Mouse (Mus musculus) embryo, embryonic 11.5 days (tissue): Measurements from ENCODE around the gene 1700029F12Rik.
"Not testable (repeated sequence)": the region's sequence is repeated elsewhere in the genome, so short reads cannot be mapped to it uniquely, and the experiment has no call there.

Experiments
- DNase-seq: peaks from one replicate; pipeline ENCODE4 v3.0.0-alpha.2; 2012; ENCODE audit warnings: low read depth, low spot score

The 1700029F12Rik gene

DNA sequence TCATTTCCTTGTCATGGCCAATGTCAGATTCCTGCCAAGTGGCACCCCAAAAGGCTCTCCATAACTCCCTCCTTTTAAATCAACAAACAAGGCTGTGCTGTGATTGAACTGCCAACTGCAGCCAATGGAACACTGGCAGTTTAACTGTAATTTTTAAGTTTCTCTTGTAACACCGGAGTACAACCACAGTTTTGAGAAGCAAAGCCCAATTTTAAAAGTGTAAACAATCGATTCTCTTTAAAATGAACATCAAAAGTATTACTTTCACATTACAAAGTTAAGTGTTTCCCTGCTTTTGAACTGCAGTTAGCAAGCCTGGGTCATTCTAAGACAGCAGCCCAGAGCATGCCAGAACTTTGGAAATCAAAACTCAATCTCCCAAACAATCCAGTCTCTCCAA is at the start of gene 1700029F12Rik:
Gene 1700029F12Rik (minus strand): TSS at position 101 of the 400 bp plus-strand sequence.
- no peak for DNase-seq

DNA sequence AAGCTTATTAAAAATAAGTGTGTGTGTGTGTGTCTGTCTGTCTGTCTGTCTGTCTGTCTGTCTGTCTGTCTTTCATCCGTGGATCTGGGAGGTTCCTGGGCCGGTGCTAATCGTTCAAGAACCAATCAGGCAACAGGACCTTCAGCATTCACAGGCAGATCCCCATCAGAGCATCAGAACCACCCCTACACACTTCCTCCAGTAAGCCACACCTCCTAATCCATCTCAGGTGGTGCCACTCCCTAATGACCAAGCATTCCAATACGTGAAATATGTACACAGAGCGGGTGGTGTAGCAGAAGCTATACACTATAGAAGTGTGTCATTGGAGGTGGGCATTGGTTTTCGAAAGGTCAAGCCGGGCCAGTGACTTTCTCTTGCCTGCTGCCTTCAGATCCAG is 48.3 kb upstream of the 1700029F12Rik start:
- no peak for DNase-seq

DNA sequence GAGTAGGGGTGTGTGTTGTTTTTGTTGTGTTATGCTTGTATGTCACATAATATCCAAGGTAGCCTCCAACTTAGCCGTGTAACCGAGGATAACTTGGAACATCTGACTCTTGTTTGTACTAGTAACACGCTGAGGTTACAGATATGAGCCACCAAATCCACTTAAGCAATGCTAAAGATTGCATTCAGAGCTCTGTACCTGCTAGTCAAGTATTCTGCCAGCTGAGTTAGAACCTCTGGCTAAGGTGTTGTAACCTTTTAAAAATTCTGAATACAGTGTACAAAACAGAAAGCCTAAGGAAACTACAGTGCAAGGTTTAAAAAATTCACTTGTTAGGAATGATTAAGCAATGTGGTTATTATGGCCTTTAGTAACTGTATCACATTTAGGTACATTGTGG is 46.5 kb upstream of the 1700029F12Rik start:
- no peak for DNase-seq

DNA sequence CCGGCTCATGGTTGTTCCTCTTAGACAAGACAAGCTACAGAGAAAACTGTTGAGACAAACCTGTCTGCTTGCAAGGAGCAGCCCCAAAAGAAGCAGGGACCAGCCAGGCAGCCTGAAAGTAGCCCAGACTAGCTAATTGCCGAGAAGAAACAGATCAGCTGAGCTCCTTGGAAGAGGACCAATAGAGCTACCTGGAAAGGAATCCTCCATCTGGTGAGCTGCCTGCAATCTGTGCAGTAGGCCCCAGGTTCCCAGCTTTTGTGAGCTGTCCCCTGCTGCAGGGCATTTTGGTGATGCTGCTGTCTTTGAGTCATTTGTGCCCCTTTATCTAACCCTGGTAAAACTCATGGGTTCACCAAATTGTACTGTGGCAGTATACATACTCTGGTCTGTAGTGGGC is 46.0 kb upstream of the 1700029F12Rik start:
- no peak for DNase-seq

DNA sequence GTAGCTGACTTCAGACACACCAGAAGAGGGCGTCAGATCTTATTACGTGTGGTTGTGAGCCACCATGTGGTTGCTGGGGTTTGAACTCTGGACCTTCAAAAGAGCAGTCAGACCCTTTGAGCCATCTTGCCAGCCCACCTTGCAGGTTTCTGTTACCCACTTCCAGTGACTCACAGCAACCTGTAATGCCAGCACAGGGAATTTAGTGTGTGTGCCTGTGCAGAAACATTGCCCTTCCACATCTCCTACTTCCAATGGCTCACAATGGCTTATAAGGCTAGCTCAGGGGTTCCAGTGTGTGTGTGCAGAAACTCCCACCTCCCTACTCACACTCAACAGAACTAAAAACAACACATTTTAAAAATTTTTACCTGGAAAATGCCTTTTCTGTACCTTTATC is 43.4 kb upstream of the 1700029F12Rik start:
- no peak for DNase-seq

DNA sequence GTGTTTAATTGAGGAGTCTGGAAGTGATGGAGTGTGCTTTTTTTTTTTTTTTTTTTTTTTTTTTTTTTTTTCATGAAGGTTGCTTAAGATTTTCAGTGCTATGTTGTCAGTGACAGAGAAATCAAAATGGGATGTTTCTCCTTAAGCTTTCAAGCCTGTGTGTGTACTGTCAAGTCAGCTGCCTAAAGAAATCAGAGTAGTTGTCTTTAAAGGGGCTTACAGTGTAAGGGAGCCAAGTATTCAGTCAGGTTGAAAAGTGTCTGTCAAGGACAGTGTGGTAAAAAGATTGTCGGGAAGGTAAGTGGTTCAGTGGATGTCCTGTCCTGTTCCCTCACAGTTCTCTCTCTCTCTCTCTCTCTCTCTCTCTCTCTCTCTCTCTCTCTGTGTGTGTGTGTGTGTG is 39.3 kb upstream of the 1700029F12Rik start:
- DNase-seq: no peak

DNA sequence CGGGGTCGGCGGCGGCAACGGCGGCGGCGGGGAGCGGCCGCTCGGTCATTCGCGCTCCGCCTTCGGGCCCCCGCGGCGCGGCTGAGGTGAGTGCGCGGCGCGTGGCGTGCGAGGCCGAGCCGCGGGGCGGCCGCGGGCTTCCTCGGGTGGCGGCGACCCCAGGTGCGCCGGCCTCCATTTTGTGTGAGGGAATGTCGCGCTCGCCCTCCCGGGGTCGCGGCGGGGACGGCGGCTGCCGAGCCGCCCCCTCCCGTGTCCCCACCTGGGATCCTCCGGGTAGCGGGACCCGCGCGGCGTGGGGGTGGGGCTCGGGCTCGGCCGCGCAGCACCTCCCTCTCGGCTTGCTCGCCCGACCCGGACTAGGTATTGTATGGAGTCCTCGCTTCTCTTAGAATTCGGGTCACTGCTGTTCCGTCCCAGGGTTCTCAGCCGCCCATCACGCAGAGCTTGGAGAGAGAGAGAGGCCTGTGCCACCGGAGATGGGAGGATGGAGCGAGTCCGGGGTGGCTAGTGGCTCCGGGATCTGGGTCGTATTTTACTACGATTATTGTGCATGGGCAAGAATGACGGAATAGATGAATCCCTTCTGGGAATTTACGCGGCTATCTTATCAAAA is 37.6 kb upstream of the 1700029F12Rik start:
- peak; percentile 16 for DNase-seq

DNA sequence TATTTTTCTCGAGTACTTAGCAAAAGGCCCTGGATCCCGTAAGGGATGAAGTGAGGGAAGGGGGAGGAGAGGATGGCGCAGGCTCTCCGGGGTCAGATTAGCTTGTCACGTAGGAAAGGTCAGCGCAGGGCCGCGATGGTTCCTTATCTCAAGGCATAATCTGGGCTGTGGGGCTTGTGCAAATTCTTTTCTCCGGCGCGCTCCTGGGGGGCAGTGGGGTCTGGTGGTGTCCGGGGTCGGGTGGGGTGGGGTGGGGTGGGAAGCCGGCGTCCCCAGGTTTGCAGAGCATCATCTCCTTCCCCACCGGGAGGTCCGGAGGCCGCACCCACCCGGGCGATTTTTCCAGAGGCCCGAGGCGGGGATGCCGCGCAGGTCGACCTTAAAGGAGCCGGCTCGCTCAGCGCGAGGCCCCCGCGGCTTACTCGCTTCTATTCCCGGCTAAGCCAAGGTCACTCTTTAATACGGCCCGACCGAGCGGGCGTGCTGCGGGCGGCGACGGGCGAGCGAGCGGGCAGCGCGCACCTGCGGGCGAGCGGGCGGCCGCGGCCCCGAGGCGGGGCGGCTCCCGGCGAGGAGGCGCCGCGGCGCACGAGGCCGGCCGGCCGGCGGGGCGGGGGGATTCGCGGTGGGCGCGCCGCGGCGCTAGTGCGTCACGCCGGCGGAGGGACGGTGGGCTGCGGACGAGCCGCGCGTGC is 36.9 kb upstream of the 1700029F12Rik start:
- DNase-seq: peak; percentile 22

DNA sequence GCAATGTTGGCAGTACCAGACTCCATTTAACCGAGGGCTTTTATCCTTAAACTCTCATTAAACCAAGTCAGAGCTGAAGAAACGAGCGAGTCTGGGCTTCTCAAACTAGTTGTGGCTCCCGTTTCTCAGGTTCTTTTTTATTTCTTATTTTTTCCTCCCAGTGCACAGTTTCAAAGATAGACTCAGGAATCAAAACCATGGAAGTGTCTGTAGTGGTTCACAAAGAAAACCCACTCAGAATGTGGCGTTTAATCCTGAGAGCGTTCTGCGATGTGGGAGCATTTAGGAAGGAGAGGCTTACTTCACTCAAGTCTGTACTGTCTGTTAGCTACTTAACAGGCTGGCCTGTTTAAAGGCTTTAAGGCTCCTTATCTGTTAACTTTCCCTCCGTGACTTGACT is 34.0 kb upstream of the 1700029F12Rik start:
- DNase-seq: no peak

DNA sequence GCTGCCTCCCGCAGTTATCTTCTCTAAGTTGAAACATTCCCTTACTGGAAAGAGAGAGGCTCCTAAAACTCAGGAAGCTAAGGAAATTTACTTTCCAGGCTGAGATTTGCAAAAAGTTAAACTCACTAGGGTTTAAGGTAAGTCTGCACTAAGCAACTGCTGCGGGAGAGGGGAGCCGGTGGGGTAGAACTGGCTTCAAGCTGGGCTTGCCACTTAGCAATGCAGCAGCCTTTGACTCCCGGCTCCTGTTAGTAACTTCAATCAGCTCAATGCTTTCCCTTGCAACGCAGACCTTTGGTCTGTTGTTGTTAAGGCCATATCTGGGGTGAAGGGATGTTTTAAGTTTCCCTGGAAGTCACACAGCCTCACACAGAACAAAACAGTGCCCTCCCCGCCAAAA is 33.5 kb upstream of the 1700029F12Rik start:
- DNase-seq: no peak

DNA sequence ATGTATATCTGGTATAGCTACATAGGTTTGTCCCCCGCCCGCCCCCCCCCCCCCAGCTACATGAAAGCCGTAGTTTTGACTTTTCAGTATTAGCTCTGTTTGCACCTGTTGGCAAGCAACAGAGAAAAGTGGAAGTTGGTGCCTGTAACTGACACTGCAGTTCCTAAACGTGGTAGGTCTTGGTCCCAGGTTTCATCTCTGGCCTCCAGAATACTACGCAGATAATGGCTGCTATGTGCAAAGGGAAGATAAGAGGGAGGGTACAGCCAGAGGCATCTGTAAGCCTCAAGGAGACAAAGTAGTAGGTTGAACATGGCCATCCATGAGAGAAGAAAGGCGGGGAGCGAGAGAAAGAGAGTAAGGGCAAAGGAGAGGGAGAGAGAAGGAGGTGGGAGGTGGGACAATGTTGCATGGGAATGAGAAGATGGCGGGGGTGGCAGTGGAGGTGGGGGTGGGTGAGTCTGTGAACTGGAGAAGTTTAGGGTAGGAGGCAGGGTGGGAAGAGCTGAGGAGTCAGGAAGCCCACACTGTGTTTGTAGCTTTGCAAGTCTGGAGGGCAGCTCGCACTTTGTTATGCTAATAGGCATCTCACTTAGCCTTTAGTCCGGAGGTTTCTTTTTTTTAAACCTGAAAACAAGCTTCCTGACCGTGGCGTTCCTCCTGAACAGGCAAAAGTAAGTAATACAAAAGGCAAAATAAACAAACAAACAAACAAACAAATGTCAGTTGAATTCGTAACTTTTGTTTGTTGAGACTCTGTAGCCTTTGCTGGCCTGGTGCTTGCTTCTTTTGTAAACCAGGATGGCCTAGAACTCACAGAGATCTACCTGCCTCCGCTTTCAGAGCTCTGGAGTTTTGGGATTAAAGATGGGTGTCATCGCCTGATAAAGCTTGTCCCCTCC is 32.7 kb upstream of the 1700029F12Rik start, which contains the start of gene Fam169a:
Gene Fam169a (plus strand): TSS at position 638 of the 902 bp plus-strand sequence.
- no peak for DNase-seq

DNA sequence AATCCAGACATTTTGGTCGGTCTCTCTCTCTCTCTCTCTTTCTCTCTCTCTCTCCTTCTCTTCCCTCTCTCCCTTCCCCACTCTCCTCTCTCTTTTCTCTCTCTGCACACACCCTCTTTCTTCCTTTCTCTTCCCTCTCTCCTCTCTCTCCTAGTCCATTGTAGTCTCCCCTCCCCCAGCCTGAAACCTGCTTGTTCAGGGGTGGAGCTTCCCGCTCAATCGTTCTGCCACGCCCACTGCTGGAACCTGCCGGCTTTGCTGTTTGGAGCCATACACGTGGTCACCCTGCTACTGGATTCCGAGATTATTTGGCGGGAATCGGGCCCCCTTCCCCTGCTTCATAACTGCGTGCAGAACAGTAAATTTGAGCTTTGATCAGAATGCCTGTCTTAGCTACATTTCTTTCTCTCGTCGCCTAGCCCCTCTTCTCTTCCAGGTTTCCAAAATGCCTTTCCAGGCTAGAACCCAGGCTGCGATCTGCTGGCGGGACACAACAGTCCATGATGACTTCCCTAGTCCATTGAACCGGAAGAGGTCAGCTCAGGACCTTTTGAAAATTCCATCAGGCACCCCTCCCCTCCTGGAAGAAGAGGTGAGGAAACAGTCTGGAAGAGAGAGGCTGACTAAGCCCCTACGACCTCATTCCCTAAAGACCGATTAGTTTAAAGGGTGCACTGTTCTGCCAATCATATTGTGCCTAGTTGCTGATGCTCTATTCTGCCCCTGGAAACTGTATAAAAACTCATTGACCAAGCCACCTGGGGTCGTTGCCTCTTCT is 30.9 kb upstream of the 1700029F12Rik start:
- DNase-seq: not testable (repeated sequence)

DNA sequence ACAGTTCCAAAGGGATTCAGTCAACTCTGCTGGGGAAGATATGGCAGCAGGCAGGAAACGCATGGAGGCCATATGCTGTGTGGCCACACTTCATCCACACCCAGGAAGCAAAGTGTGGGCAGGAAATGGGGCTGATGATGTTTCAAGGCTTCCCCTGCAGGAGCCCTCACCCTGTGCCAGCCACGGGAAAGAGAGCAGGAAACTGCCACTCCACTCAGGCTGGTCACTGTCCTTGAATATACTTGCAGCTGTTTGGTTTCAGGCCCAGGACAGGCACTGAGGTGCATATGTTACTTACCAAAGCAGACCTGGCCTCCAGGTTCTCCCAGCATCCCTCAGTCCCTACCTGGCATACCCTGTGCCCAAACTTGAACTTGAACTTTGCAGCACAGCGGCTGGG is 30.3 kb upstream of the 1700029F12Rik start:
- DNase-seq: no peak

DNA sequence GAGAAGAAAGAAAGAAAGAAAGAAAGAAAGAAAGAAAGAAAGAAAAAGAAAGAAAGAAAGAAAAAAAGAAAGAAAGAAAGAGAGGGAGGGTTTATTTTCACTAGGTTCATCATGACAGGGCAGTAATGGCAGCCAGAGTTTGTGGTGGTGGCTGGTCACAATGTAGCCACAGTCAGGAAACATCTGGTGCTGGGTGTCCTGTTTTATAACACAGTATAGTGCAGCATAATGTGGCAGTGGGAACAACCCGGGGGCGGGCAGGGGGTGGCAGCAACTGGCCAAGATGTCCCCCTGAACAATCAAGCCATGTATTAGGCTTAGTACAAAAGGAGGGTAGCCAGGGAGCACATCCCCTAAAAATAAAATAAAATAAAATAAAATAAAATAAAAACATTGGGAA is 29.3 kb upstream of the 1700029F12Rik start:
- no peak for DNase-seq

DNA sequence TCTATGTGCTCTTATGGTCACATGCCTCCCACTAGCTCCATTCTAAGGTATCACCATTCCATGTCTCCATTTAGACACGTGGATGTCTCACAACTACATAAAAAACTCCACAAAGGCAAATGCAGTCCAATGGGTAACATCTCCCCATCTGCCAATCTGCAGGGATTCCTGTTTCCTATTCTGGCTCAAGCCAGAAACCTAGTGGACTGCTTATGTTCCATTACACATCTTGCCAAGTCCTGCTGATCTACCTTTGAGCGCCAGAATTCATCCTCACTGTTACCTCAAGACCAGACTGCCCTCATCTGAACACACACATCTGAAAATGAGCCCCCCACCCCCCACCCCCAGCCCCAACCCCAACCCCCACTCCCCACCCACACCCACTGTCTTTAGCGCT is 28.0 kb upstream of the 1700029F12Rik start:
- no peak for DNase-seq

DNA sequence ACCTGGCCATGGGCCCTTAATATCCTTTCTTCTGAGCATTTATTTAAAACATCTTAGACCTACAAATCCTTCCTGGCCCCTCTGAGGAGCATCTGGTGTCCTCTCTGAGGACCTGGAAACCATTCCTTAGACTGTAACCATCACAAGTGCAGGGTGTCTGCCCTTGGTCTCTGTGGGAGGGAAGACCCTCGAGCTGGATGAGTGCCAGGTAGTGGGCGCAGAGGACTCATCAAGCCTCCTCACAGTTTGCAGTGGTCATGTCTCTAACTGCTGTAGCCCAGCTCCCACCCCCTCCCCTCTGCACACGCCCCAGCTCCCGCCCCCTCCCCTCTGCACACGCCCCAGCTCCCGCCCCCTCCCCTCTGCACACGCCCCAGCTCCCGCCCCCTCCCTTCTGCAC is 26.2 kb upstream of the 1700029F12Rik start:
- DNase-seq: no peak

DNA sequence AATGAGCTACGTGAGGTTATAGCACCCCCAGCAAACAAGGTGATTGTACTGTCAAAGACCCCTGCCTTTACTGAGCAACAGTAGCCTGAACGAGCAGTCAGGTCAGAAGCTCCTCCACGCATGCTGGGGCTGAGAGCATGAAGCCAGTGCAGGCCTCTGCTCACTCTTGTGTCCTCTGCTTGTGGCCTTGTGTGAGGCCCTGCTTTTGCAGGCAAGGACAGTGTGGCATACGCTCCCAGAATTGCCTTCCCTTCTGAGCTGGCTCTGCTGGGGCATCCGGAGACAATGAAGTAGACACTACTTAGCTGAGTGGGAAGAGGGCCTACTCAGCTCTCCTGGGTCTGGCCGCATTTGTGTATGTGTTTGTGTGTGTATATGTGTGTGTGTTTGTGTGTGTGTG is 25.6 kb upstream of the 1700029F12Rik start:
- DNase-seq: no peak

DNA sequence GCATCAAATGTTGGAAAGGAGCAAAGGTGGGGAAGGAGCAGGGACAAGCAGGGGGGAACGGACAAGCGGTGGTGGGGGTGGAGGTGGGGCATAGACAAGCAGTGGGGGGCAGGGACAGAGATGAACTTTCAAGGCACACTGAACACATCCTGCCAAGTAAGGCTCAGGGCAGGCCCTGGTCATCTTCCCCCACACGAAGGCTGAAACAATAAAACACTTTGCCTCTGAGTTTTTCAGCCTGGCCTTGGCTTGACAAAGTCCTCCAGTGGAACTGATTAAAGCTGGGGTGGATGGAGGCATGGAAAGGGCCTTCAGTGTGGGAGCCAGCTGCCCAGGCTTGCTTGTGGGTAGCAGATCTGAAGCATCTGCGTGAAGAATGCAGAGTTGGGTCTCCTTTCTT is 23.7 kb upstream of the 1700029F12Rik start:
- no peak for DNase-seq

DNA sequence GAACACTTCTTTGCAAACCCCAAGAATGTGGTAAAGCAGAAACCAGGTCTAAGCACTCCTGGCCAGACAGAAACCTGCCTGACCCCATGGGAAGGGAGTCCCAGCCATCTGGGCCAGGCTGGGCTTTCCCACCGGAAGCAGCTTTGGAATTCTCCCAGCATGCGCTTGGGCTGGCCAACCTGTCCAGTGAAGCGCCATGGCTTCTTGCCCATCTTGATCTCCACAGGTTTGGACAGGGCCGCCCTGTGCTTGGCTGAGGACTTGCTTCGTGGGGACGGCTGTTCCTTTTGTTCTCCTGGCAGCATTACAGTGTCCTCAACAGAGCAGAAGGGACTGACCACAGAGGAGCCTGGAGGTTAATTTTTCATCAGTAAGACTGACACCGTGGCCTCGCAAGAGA is 19.7 kb upstream of the 1700029F12Rik start:
- DNase-seq: no peak

DNA sequence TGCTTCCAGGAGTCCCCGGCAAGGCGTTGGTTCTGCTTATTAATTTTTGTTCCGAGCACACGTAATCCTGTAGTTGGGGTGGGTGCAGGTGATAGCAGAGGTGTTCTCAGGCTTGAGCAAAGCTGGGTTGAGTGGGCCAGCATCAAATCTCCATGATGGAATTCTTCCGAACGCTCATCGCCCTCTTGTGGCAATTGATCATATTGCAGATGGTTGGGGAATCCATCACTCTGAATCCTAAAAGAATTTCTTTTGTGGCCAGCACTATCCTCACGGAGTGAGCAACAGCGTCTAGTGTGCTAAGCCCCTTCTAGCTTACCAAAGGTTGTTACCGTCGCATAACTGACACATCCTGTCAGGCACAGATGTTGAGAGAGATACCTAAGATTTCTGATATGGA is 18.5 kb upstream of the 1700029F12Rik start:
- DNase-seq: peak; percentile 64

DNA sequence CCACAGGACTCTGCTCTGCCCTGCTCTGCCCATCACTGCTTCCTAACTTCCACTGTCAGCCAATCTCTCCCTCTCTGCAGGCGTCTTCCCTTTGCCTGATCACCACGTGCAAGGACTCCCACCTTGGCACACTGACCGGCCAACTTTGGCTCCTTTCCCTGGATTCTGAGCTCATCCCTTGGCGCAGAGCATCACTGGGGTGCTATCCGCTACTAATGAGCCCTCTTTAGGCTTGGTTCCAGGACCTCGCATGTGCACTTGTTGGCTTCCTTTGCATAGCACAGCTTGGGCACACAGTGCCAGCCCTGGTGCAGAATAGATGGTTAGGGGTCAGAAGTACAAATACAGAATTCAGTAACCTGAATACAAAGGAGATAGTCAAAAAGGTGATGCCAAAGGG is 17.0 kb upstream of the 1700029F12Rik start:
- no peak for DNase-seq

DNA sequence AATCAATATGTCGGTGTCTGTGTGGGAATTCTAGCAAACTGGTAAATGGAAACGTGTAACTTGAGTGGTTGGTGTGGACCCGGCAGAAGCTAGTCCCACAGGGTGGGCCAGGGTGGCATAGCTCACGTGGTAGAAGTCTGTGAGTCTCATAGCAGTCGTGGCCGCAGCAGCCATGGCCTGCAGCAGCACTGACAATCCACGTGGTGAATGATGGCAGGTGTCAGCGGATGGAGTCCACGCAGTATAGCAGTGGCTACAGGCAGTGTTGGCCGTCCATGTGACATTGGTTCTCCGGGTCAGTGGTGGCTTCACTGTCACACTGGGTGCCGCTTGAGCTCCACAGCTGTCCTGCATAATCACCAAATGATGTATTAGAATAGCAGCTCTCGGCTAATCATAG is 4.1 kb downstream of the 1700029F12Rik start:
- no peak for DNase-seq
